Mouse (Mus musculus): ENCODE results near the gene Psmc5. TPM values are rescaled to one million over a fixed set of nuclear protein-coding genes. Genes with fewer than 3 reads are reported as not detected.
A peak's percentile ranks its signal among the peaks of the same experiment; 100 is the strongest.

Psmc5 gene
- polyA plus RNA-seq, 1 experiment from 2014 or later: 247 TPM

- Histone ChIP-seq H3K27me3 (replicated peaks) (no peaks in the 10 kb centered on the region), H3K36me3 (no peaks in the 10 kb centered on the region), H3K4me2 (replicated peaks) (peak overlapping the region; percentile 92), H3K4me1 (replicated peaks) (peaks cover 54% of the 10 kb centered on the region), H3K4me3 (replicated peaks) (peak overlapping the region; percentile 100), H3K9me3 (no peaks in the 10 kb centered on the region), H3K27ac (peak overlapping the region; percentile 98), H3K9ac (peak overlapping the region; percentile 100)
- under 1% methylated on average over 38 of the region's 41 CpGs for WGBS
- ATAC-seq: peak; percentile 51
Measured at GRCm38 (mm10) chr11:106271794-106272643, 16.1 kb downstream of the Psmc5 start.

GRCm38 (mm10) chr11:106272644-106273310, 16.8 kb downstream of the Psmc5 start, which contains the start of gene Smarcd2:
TSS of gene Smarcd2 (minus strand) at chr11:106272972.
- under 1% methylated on average over 72 of the region's 72 CpGs for WGBS
- peak within 1 kb of the TSS; percentile 100 for H3K9ac ChIP-seq
- H3K36me3 ChIP-seq: no peaks in the 10 kb centered on the region
- peak within 1 kb of the TSS; percentile 100 for H3K4me3 ChIP-seq (replicated peaks)
- ATAC-seq: peak; percentile 95
- no peaks in the 10 kb centered on the region for H3K9me3 ChIP-seq
- peak within 1 kb of the TSS; percentile 92 for H3K4me2 ChIP-seq (replicated peaks)
- peak within 1 kb of the TSS; percentile 98 for H3K27ac ChIP-seq
- H3K4me1 ChIP-seq (replicated peaks): peaks cover 48% of the 10 kb centered on the region
- no peaks in the 10 kb centered on the region for H3K27me3 ChIP-seq (replicated peaks)

DNA sequence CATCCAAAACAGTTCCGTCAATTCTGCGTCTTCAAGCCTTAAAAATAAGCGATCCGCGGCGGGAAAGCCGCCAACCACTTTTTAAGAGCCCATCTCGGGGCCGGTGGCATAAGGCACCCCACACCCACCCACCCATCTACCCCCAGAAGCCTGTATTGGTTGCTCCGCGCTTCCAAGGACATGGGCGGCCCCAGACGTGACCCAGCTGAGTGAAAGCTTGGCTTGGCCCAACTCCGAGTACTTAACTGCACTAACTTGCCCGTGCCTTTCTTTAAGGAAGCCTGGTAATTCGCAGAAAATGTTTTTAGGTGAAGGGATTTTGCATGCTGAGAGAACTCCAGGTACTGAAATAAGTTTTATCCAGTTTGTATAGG, 17.3 kb downstream of the Psmc5 start:
- WGBS: 8% methylated on average over 16 of the region's 16 CpGs
- peak overlapping the region; percentile 100 for H3K4me3 ChIP-seq (replicated peaks)
- peak overlapping the region; percentile 75 for H3K4me2 ChIP-seq (replicated peaks)
- H3K36me3 ChIP-seq: no peaks in the 10 kb centered on the region
- ATAC-seq: peak; percentile 8
- peak overlapping the region; percentile 70 for H3K27ac ChIP-seq
- peaks cover 43% of the 10 kb centered on the region for H3K4me1 ChIP-seq (replicated peaks)
- peak overlapping the region; percentile 54 for H3K9ac ChIP-seq
- no peaks in the 10 kb centered on the region for H3K9me3 ChIP-seq
- no peaks in the 10 kb centered on the region for H3K27me3 ChIP-seq (replicated peaks)

GRCm38 (mm10) chr11:106273811-106274210, 17.9 kb downstream of the Psmc5 start:
- Histone ChIP-seq H3K27ac (no peak overlapping the region), H3K36me3 (no peaks in the 10 kb centered on the region), H3K27me3 (replicated peaks) (no peaks in the 10 kb centered on the region), H3K4me3 (replicated peaks) (peak overlapping the region; percentile 100; the same call in 1 of the 2 replicates), H3K9ac (0 out of 2 replicates have a peak overlapping the region, but pooled peaks have one; percentile 54), H3K4me1 (replicated peaks) (peaks cover 38% of the 10 kb centered on the region), H3K9me3 (no peaks in the 10 kb centered on the region), H3K4me2 (replicated peaks) (peak overlapping the region; percentile 75)
- no peak for ATAC-seq
- WGBS: 88% methylated on average over 6 of the region's 6 CpGs

- no peak overlapping the region for H3K4me3 ChIP-seq (replicated peaks)
- peaks cover 32% of the 10 kb centered on the region for H3K4me1 ChIP-seq (replicated peaks)
- no peak overlapping the region for H3K9ac ChIP-seq
- no peak overlapping the region for H3K27ac ChIP-seq
- no peak for ATAC-seq
- no peaks in the 10 kb centered on the region for H3K36me3 ChIP-seq
- no peaks in the 10 kb centered on the region for H3K27me3 ChIP-seq (replicated peaks)
- no peaks in the 10 kb centered on the region for H3K9me3 ChIP-seq
- no peak overlapping the region for H3K4me2 ChIP-seq (replicated peaks)
- 93% methylated on average over 1 of the region's 1 CpGs for WGBS
Measured at GRCm38 (mm10) chr11:106274374-106274773, 18.4 kb downstream of the Psmc5 start.

GRCm38 (mm10) chr11:106274971-106275411, 19.0 kb downstream of the Psmc5 start:
- no peak overlapping the region for H3K4me3 ChIP-seq (replicated peaks)
- no peaks in the 10 kb centered on the region for H3K36me3 ChIP-seq
- no peak overlapping the region for H3K9ac ChIP-seq
- no peaks in the 10 kb centered on the region for H3K27me3 ChIP-seq (replicated peaks)
- WGBS: 45% methylated on average over 7 of the region's 7 CpGs
- peaks cover 29% of the 10 kb centered on the region for H3K4me1 ChIP-seq (replicated peaks)
- 0 out of 2 replicates have a peak overlapping the region, but pooled peaks have one; percentile 20 for H3K27ac ChIP-seq
- no peaks in the 10 kb centered on the region for H3K9me3 ChIP-seq
- ATAC-seq: no peak
- H3K4me2 ChIP-seq (replicated peaks): no peak overlapping the region

DNA sequence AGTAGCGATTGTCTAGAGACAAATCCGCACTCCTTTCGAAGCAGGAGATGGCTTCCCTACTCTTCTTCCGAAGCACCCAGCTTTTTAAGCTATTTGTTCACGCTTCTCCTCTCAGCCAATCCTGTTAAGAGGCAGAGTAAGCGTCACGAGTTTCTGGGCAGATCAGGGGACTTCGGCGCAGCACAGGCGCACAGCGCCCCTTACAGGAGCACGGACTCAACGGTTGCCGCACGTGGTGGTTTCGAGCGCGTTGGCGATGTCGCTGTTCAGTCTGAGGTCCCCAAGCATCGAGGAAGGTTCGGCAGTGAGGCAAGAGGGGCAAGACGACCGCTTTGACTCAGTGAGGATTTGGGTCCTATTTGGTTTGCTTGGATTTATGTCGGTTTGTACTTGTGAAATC, 20.5 kb downstream of the Psmc5 start, which contains the start of gene Tcam1:
TSS of gene Tcam1 (plus strand) at position 219 of the 400 bp plus-strand sequence.
- Histone ChIP-seq H3K4me1 (replicated peaks) (peaks cover 17% of the 10 kb centered on the region), H3K27me3 (replicated peaks) (no peaks in the 10 kb centered on the region), H3K4me2 (replicated peaks) (peak within 1 kb of the TSS; percentile 57), H3K36me3 (no peaks in the 10 kb centered on the region), H3K9me3 (no peaks in the 10 kb centered on the region), H3K9ac (no peak within 1 kb of the TSS; the same call in 1 of the 2 replicates), H3K4me3 (replicated peaks) (peak within 1 kb of the TSS; percentile 16; the same call in 1 of the 2 replicates), H3K27ac (no peak within 1 kb of the TSS; the same call in 1 of the 2 replicates)
- ATAC-seq: peak; percentile 36
- WGBS: 6% methylated on average over 25 of the region's 25 CpGs

DNA sequence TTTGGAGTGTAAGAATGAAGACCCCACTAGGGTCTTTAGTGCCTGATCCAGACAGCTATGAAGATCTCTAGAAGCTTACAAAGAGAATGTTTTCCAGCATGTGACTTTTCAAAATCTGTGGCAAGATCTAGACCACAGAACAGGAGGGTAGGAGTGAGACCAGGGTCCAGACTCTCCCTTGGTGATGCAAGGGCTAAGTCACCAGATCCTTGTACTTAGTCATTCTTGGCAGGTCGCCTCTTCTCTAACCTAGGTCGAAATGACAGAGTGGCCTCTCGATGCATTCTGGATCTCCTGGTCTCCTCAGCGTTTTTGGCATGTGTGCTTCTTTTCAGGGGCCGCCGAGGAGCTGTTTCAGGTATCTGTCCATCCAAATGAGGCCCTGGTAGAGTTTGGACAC, 26.5 kb downstream of the Psmc5 start:
- Histone ChIP-seq H3K36me3 (no peaks in the 10 kb centered on the region), H3K4me1 (replicated peaks) (no peaks in the 10 kb centered on the region), H3K4me3 (replicated peaks) (no peak overlapping the region), H3K27me3 (replicated peaks) (no peaks in the 10 kb centered on the region), H3K9ac (no peak overlapping the region), H3K9me3 (no peaks in the 10 kb centered on the region), H3K27ac (no peak overlapping the region), H3K4me2 (replicated peaks) (no peak overlapping the region)
- ATAC-seq: no peak
- WGBS: 81% methylated on average over 6 of the region's 6 CpGs

- 81% methylated on average over 4 of the region's 4 CpGs for WGBS
- Histone ChIP-seq H3K27me3 (replicated peaks) (no peaks in the 10 kb centered on the region), H3K4me1 (replicated peaks) (no peaks in the 10 kb centered on the region), H3K4me3 (replicated peaks) (no peak overlapping the region), H3K4me2 (replicated peaks) (no peak overlapping the region), H3K36me3 (no peaks in the 10 kb centered on the region), H3K9ac (no peak overlapping the region), H3K9me3 (no peaks in the 10 kb centered on the region), H3K27ac (no peak overlapping the region)
- ATAC-seq: no peak
Measured at GRCm38 (mm10) chr11:106283371-106283770, 27.4 kb downstream of the Psmc5 start.

DNA sequence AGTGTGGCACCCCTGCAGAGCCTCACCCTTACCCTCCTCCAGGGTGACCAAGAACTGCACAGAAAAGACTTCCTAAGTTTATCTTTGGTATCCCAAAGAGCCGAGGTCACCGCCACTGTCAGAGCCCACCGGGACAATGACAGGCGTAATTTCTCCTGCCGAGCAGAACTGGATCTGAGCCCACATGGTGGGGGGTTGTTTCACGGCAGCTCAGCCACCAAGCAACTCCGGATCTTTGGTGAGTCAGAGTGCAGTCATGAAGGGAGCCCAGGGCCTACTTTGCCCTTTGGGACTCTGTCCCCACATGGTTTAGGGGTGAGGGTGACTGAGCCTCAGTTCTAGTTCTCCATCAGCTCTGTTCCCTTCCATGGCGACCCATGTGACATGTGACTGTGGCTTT, 28.2 kb downstream of the Psmc5 start:
- Histone ChIP-seq H3K9me3 (no peaks in the 10 kb centered on the region), H3K9ac (no peak overlapping the region), H3K4me1 (replicated peaks) (no peaks in the 10 kb centered on the region), H3K27me3 (replicated peaks) (no peaks in the 10 kb centered on the region), H3K4me2 (replicated peaks) (no peak overlapping the region), H3K27ac (no peak overlapping the region), H3K4me3 (replicated peaks) (no peak overlapping the region), H3K36me3 (no peaks in the 10 kb centered on the region)
- no peak for ATAC-seq
- WGBS: 63% methylated on average over 8 of the region's 8 CpGs

GRCm38 (mm10) chr11:106286206-106286605, 30.3 kb downstream of the Psmc5 start:
- WGBS: 85% methylated on average over 7 of the region's 7 CpGs
- Histone ChIP-seq H3K27ac (no peak overlapping the region), H3K4me3 (replicated peaks) (no peak overlapping the region), H3K4me2 (replicated peaks) (no peak overlapping the region), H3K9me3 (no peaks in the 10 kb centered on the region), H3K9ac (no peak overlapping the region), H3K4me1 (replicated peaks) (no peaks in the 10 kb centered on the region), H3K27me3 (replicated peaks) (no peaks in the 10 kb centered on the region), H3K36me3 (no peaks in the 10 kb centered on the region)
- ATAC-seq: no peak

DNA sequence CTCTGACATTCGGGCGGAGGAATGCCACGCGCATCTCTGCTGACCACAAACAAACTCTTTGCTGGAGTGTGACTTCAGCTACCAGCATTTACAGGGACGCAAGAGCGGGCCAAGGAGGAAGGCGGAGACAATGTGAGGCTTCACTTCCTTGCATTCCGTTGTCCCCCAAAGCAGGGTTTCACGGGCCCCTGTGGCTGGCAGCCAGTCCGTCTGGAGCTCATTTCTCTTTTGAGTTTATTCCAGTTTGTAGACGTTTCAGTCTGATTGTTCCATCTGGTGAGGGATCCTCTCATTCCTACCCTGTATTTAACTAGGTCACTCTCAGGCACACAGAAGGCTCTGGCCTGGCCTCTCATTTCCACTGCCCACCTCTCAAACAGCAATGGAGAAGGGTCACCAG, 31.0 kb downstream of the Psmc5 start:
- H3K36me3 ChIP-seq: no peaks in the 10 kb centered on the region
- ATAC-seq: no peak
- no peak overlapping the region for H3K4me2 ChIP-seq (replicated peaks)
- no peaks in the 10 kb centered on the region for H3K4me1 ChIP-seq (replicated peaks)
- WGBS: 61% methylated on average over 11 of the region's 11 CpGs
- no peak overlapping the region for H3K4me3 ChIP-seq (replicated peaks)
- H3K9me3 ChIP-seq: no peaks in the 10 kb centered on the region
- no peak overlapping the region for H3K27ac ChIP-seq
- no peak overlapping the region for H3K9ac ChIP-seq
- no peaks in the 10 kb centered on the region for H3K27me3 ChIP-seq (replicated peaks)
